Mouse (Mus musculus): ENCODE results near the gene Vmn2r84.
"Not testable (repeated sequence)": the region's sequence is repeated elsewhere in the genome, so short reads cannot be mapped to it uniquely, and the experiment has no call there.

Vmn2r84 gene

GRCm38 (mm10) chr10:130394232-130394631 lies at the start of gene Vmn2r84:
TSS of gene Vmn2r84 (minus strand) at chr10:130394332.
- DNase-seq (ENCODE audit: low read depth, low spot score), result no peak

DNA sequence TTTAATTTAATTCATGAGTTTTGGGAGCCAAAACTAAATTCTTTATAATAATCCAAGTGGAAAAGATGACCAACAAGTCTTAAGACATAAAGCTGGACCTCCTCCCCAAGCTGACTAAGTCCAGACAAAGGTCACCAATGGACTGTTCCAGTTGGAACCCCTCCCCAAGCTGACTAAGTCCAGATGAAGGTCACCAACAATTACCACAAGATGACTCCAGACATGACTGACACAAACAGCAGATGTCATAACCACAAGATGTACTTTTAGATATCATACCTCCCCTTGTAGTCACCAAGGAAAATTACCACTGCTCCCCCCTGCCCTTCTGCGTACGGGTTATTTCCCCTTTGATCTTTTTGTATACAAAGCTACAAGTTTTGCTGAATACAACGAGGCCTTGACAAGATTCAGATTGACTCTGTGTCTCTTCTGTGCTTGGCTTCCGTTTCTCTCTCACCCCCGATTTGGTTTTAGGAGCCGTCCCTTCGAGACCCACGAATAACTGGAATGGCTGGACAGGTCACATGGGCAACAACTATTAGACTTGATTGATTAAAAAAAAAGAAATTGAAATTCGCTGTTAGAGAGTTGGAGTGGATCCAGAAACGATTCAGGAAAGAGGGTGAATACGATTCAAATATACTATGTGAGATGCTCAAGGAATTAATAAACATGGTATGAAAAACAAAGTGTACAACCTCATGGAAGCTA lies 40.2 kb upstream of the Vmn2r84 start:
- DNase-seq (ENCODE audit: low read depth, low spot score), result not testable (repeated sequence)

- DNase-seq (ENCODE audit: low read depth, low spot score), result not testable (repeated sequence)
Measured at GRCm38 (mm10) chr10:130429603-130430002, 35.5 kb upstream of the Vmn2r84 start, which contains the start of gene Vmn2r85. TSS of gene Vmn2r85 (minus strand) at chr10:130429703.

DNA sequence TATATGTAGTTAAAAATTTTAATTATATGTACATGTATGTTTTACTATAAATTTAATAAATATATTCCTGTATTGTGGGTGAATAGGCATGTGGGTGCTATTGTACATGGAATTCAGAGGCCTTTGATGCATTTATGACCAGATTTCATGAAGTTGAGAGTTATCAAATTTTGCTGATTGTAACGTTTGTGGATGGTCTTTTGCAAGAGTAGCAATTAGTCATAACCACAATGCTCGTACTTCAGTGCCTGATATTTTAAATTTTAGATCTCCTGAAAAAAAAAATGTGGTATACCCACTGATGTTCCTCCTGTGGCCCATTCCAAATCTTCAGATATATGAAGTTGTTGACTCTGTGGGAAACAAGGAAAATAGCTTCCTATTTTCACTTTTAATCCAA lies 28.2 kb upstream of the Vmn2r84 start:
- not testable (repeated sequence) for DNase-seq (ENCODE audit: low read depth, low spot score)

- DNase-seq (ENCODE audit: low read depth, low spot score), result no peak
Measured at GRCm38 (mm10) chr10:130420401-130420800, 26.3 kb upstream of the Vmn2r84 start.

- not testable (repeated sequence) for DNase-seq (ENCODE audit: low read depth, low spot score)
Measured at GRCm38 (mm10) chr10:130419954-130420353, 25.8 kb upstream of the Vmn2r84 start.

- not testable (repeated sequence) for DNase-seq (ENCODE audit: low read depth, low spot score)
Measured at GRCm38 (mm10) chr10:130416352-130416751, 22.2 kb upstream of the Vmn2r84 start.

- DNase-seq (ENCODE audit: low read depth, low spot score), result not testable (repeated sequence)
Measured at GRCm38 (mm10) chr10:130412167-130412698, 18.1 kb upstream of the Vmn2r84 start.

DNA sequence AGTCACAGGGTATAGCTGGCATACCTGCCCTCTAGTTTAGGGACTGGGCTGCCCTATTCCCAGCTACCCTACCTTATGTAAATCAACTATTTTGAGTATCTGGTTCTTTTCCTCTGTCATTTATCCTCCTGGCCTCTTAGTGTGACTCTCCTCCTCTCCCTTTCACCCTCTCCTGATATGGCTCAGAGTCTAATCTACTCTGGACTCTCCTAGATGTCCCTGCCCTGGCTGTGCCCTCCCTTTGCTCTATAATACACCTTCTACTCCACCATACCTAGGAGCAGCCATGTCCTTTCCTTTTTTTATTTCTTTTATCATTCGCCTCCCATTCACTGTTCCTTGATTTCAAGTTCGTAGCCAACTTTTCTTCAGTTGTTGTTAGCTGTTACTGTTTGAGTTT lies 19.0 kb downstream of the Vmn2r84 start:
- no peak for DNase-seq (ENCODE audit: low read depth, low spot score)

DNA sequence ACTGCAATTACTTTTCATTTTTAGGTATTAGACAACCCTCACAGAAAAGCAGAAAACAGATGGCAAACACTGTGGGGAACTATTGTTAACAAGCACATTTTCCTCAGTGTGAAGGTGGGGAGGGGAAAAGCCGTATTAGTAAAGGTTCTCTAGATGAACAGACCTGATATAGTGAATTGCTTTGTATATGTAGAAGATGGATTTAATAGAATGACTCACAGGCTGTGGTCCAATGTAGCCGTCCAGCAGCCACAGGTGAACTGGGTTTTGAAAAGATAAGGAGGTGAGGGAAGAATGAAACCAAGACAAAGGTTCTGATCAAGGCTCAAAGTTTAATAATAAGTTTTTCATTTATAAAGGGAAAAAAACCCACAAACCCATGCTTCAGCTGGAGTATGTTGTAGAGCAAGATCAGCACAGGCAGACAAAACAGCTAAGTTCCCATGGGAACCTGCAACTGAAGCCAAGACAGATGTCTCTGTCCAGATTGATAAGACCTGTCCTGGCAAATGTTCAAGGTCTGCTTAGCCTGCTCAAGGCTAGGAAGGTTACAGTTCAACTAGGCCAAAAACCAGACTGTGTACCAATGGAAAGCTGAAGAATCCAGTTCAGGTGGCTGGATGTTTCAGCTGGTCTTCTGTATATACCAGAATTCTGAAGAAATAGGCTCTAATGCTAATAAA lies 21.5 kb downstream of the Vmn2r84 start:
- DNase-seq (ENCODE audit: low read depth, low spot score), result no peak

GRCm38 (mm10) chr10:130371644-130372043 lies 22.5 kb downstream of the Vmn2r84 start:
- no peak for DNase-seq (ENCODE audit: low read depth, low spot score)

- no peak for DNase-seq (ENCODE audit: low read depth, low spot score)
Measured at GRCm38 (mm10) chr10:130370005-130370682, 24.0 kb downstream of the Vmn2r84 start.

GRCm38 (mm10) chr10:130368384-130368783 lies 25.7 kb downstream of the Vmn2r84 start:
- no peak for DNase-seq (ENCODE audit: low read depth, low spot score)

DNA sequence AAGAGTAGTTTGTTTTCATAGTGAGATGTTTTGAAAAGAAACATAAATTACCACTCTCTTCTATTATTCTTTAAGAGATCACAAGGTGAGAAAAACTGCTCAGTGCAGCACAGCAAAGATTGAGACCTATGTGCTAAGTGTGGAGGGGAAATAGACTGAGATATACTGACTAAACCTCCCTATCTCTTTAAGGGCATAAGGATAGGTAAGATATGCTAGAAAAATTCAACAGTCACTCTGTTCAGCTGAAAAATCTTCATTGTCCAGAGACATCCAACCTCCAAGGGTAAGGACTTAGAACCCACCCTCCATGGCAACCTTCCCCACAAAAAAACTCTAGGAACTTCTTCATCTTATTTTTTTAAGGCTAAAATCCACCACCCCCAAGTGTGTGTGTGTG lies 29.4 kb downstream of the Vmn2r84 start:
- no peak for DNase-seq (ENCODE audit: low read depth, low spot score)

GRCm38 (mm10) chr10:130363438-130364164 lies 30.5 kb downstream of the Vmn2r84 start:
- DNase-seq (ENCODE audit: low read depth, low spot score), result peak; percentile 32

- DNase-seq (ENCODE audit: low read depth, low spot score), result no peak
Measured at GRCm38 (mm10) chr10:130344056-130344455, 50.1 kb downstream of the Vmn2r84 start.

GRCm38 (mm10) chr10:130340050-130340449 lies 54.1 kb downstream of the Vmn2r84 start:
- not testable (repeated sequence) for DNase-seq (ENCODE audit: low read depth, low spot score)

DNA sequence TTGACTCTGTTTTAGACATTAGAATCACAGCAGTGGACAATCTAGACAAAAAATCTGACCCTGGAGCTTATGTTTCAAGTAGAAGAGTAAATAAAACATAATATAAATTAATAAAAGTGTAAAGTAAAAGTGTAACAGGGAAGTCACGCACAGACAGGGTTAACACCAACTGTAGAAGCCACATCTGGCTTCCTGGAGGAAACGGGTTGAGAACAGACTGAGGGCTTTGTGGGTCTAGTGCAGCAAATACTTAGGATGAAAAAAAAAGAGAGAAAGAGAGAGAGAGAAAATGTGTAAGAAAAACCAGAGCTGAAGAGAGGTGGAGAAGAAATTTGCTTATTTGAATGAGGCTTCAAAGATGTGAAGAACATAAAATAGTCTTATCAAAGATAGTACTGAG lies 56.6 kb downstream of the Vmn2r84 start:
- no peak for DNase-seq (ENCODE audit: low read depth, low spot score)

- DNase-seq (ENCODE audit: low read depth, low spot score), result no peak
Measured at GRCm38 (mm10) chr10:130336385-130336784, 57.7 kb downstream of the Vmn2r84 start.

DNA sequence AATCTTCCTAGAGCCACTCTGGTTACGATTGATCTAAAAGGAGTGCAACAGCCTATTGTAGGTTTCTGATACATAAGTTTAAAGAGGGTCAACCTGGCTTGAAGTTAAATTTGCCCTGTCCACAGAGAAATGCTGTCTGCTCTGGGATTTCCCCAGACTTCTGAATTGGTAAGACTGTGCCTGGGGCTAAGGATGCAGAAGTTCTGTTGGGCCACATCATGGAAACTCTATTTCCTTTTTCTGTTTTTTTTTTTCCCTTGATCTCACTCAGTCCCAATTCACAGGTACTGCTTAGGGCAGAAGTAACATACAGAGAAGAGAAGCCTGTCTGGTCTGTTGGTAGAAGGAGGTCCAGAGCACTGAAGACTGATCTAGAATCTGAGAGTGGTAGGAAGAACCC lies 63.4 kb downstream of the Vmn2r84 start:
- DNase-seq (ENCODE audit: low read depth, low spot score), result no peak
